Mouse (Mus musculus): ENCODE results near the gene Nfkbia. TPM values are rescaled to one million over a fixed set of nuclear protein-coding genes. Genes with fewer than 3 reads are reported as not detected.
A peak's percentile ranks its signal among the peaks of the same experiment; 100 is the strongest.

The Nfkbia gene
- polyA plus RNA-seq, 1 experiment from 2014 or later, result 131 TPM

DNA sequence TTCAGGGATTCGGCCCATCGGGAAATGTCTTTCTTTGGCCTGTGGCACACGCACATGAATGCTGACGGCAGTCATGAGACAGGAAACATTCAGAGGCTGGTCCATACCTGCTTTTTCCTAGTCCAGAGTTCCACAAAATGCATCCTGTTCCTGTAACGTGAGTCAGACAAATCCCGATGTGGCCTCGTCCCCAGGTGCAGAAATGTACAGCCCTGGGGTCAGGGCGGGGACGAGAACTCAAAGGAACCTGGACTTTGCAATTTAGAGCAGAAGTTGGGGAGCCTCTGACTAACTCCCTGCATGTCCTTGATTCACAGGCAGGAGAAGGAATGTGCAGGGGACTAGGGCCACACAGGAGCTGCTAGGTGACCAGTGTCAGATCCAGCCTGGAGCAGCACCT is 21.1 kb downstream of the Nfkbia start:
- H3K9me3 ChIP-seq, result no peaks in the 10 kb centered on the region

DNA sequence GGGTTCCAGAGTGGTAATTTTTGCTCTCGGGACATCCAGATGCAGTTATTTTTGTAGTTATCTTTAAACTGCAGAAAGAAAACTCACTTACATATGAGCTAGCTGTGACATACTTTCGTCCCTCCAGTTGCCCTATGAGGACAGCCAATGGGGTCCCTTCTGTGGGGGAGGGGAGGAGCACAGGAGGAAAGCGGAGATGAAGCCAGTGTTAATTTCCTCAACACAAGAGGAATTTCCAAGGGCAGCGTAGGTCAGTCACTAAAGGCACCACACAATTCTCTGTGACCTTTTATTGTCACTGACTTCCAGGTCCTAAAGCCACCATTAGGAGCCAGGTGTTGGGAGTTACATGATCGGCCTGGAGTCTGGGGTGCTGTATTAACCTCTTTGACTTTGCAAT is 22.0 kb downstream of the Nfkbia start:
- peaks cover 28% of the 10 kb centered on the region for H3K4me1 ChIP-seq
- no peak overlapping the region for H3K9ac ChIP-seq
- H3K4me3 ChIP-seq, result no peak overlapping the region
- no peak overlapping the region for H3K27ac ChIP-seq
- no peaks in the 10 kb centered on the region for H3K36me3 ChIP-seq
- 32% methylated on average over 5 of the region's 5 CpGs for WGBS
- no peaks in the 10 kb centered on the region for H3K27me3 ChIP-seq
- no peak for ATAC-seq (ENCODE audit: low FRiP score, low read depth)
- no peaks in the 10 kb centered on the region for H3K9me3 ChIP-seq
- no peak overlapping the region for H3K4me2 ChIP-seq (replicated peaks)

More for the DNA sequence above, 21.1 kb downstream of the Nfkbia start:
- Histone ChIP-seq H3K27ac (no peak overlapping the region), H3K4me1 (peaks cover 20% of the 10 kb centered on the region), H3K9ac (no peak overlapping the region), H3K4me2 (replicated peaks) (no peak overlapping the region), H3K36me3 (no peaks in the 10 kb centered on the region), H3K27me3 (no peaks in the 10 kb centered on the region), H3K4me3 (no peak overlapping the region)
- 77% methylated on average over 9 of the region's 9 CpGs for WGBS
- ATAC-seq (ENCODE audit: low FRiP score, low read depth), result no peak

DNA sequence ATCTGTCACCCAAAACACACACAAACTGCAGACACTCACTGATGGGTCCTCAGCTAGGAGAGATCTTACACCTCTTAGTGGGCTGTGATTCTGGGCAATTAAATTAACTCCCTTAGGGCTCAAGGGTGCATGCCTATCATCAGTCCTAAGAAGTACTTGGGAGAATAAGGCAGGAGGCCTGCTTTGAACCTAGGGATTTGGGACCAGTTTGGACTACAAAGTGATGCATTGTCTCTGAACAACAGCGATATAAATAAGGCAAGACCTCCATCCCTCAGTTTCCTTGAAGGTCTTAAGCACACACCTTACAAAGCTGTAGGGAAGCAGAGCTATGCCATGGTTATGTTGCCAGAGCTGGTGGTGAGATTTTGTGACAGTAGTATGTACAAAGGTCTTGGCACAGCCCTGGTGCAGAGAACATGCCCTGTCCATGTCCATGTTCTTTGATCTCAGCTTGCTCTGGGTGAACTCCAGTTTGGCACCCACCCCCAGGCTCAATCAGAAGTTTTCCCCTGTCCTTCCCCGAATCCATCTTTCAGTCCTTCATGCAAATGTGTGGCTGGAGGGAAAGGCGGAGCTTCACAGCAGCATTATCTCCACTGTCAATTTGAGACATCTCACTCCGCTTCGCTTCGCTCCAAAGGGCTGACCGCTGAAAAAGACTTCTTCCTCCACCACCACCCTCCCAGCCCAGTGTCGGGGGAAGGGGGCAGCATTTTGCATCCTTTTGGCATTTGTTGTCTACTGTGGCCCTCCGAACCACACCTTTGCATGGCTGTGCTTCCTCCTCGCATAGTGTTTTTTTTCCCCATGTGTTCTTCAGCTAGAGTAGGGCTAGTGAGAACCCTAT is 24.9 kb downstream of the Nfkbia start:
- Histone ChIP-seq H3K9ac (no peak overlapping the region), H3K4me1 (peaks cover 48% of the 10 kb centered on the region), H3K27ac (no peak overlapping the region), H3K36me3 (no peaks in the 10 kb centered on the region), H3K4me2 (replicated peaks) (no peak overlapping the region), H3K4me3 (no peak overlapping the region), H3K9me3 (no peaks in the 10 kb centered on the region), H3K27me3 (no peaks in the 10 kb centered on the region)
- WGBS, result 62% methylated on average over 10 of the region's 10 CpGs
- ATAC-seq (ENCODE audit: low FRiP score, low read depth), result no peak

DNA sequence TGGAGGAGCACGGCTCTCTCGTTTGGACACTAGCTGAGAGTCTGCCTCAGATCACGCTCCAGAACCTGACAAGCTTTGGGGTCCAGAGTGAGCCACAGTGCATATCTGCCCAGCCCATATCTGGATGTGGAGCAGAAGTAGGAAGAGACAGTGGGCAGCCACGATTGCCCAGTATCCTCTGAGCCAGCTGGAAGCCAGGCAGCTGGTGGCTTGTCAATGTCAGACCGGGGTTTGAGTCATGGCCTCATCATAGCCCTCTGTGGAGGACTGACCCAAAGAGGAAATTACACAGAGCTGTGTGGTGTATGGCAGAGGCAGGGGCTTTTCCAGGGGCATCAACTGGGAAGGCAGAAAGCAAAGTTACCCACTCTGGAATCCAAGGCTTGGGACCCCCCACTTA is 25.6 kb downstream of the Nfkbia start:
- no peak overlapping the region for H3K4me2 ChIP-seq (replicated peaks)
- H3K9me3 ChIP-seq, result no peaks in the 10 kb centered on the region
- H3K4me1 ChIP-seq, result peaks cover 56% of the 10 kb centered on the region
- H3K27ac ChIP-seq, result no peak overlapping the region
- no peaks in the 10 kb centered on the region for H3K36me3 ChIP-seq
- no peak overlapping the region for H3K4me3 ChIP-seq
- no peaks in the 10 kb centered on the region for H3K27me3 ChIP-seq
- H3K9ac ChIP-seq, result no peak overlapping the region
- WGBS, result 78% methylated on average over 5 of the region's 5 CpGs
- ATAC-seq (ENCODE audit: low FRiP score, low read depth), result no peak

DNA sequence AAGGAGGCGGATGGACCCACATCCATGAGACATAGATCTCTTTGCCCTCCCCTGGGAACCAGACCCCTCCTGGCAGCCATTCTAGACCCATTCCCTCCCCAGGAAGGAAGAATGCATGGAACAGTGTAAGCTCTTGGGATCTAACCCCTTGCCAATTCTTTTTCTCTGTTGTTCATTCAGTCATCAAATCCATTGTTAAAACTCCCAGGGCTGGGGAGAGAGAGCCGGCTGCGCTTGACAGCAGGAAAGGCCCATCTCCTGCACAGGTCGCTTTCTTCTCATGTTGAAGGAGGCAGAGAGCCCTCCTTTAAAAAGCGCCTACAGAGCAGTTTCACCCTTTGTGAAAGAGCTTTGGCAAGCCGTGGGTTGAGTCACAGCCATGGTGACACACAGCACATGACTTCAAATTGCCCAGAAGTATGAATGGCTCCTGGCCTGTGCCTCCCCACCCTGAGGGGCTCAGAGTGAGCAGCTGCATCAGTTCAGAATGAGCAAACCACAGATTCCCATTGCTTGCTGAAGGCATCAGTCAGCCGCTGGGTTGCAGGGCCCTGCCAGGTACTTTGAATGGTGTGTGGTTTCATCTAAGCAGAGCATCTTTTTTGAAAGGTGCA is 26.3 kb downstream of the Nfkbia start:
- Histone ChIP-seq H3K27ac (no peak overlapping the region), H3K4me2 (replicated peaks) (no peak overlapping the region), H3K36me3 (no peaks in the 10 kb centered on the region), H3K4me3 (no peak overlapping the region), H3K9ac (0 out of 2 replicates have a peak overlapping the region, but pooled peaks have one; percentile 35), H3K27me3 (no peaks in the 10 kb centered on the region), H3K4me1 (peaks cover 62% of the 10 kb centered on the region), H3K9me3 (no peaks in the 10 kb centered on the region)
- 76% methylated on average over 7 of the region's 7 CpGs for WGBS
- ATAC-seq (ENCODE audit: low FRiP score, low read depth), result no peak

DNA sequence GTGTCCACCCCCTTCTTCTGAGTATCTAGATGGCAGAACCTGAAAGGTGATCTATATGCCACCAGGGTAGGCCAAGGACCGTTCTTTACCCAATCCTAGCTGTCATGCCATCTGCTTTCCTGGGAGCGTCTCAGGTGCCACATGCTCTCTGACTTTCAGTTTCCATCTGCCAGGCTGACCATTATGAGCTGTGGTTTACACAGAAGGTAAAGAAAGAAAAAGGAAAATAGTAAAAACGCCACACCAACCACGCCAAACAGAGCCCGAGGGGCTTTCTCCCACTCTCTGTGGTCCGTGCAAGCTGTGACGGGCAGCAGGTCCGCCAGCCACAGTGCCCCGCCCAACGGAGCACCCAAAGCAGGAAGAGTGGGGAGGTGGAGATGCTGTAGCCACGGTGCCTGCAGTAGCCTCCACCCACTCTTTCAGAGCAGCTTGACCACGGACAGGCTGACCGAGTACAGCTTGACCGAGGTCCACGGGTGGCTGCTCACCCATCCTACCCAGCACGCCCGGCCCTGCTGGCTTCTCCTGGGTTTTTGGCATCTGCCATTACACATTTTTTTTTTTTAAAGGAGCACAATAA is 27.0 kb downstream of the Nfkbia start:
- ATAC-seq (ENCODE audit: low FRiP score, low read depth), result no peak
- 77% methylated on average over 17 of the region's 17 CpGs for WGBS

DNA sequence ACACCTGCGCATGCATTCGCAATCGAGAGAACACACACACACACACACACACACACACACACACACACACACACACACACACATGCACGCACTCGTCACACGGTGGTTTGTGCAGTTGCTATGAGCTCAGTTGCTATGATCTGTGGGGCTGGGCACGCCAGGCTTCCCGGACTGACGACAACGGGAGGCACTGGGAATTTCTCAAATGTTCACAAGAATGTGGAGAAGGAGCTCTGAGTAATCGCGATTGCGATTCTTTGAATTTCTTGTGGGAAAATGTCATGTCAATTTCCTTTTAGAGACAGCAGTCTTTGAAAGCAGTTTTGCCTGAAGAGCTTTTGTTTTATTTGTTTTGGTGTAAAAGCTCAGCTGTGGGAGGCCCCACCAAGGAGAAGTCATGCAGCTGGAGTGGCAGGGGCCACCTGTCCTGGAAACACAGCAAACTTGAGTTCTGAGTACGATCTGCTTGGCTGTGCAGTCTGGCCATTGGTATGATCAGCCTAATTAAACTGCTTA is 27.5 kb downstream of the Nfkbia start:
- ATAC-seq (ENCODE audit: low FRiP score, low read depth), result no peak
- H3K9ac ChIP-seq, result no peak overlapping the region
- H3K27me3 ChIP-seq, result no peaks in the 10 kb centered on the region
- 62% methylated on average over 14 of the region's 14 CpGs for WGBS
- no peaks in the 10 kb centered on the region for H3K36me3 ChIP-seq
- peaks cover 67% of the 10 kb centered on the region for H3K4me1 ChIP-seq
- H3K27ac ChIP-seq, result peak overlapping the region; percentile 84; the same call in 1 of the 2 replicates
- no peak overlapping the region for H3K4me3 ChIP-seq
- H3K4me2 ChIP-seq (replicated peaks), result no peak overlapping the region
- H3K9me3 ChIP-seq, result no peaks in the 10 kb centered on the region

More for the DNA sequence above, 27.0 kb downstream of the Nfkbia start:
- Histone ChIP-seq H3K4me1 (peaks cover 66% of the 10 kb centered on the region), H3K4me3 (no peak overlapping the region), H3K36me3 (no peaks in the 10 kb centered on the region), H3K27me3 (no peaks in the 10 kb centered on the region), H3K27ac (peak overlapping the region; percentile 84; the same call in 1 of the 2 replicates), H3K9ac (no peak overlapping the region), H3K9me3 (no peaks in the 10 kb centered on the region), H3K4me2 (replicated peaks) (no peak overlapping the region)

DNA sequence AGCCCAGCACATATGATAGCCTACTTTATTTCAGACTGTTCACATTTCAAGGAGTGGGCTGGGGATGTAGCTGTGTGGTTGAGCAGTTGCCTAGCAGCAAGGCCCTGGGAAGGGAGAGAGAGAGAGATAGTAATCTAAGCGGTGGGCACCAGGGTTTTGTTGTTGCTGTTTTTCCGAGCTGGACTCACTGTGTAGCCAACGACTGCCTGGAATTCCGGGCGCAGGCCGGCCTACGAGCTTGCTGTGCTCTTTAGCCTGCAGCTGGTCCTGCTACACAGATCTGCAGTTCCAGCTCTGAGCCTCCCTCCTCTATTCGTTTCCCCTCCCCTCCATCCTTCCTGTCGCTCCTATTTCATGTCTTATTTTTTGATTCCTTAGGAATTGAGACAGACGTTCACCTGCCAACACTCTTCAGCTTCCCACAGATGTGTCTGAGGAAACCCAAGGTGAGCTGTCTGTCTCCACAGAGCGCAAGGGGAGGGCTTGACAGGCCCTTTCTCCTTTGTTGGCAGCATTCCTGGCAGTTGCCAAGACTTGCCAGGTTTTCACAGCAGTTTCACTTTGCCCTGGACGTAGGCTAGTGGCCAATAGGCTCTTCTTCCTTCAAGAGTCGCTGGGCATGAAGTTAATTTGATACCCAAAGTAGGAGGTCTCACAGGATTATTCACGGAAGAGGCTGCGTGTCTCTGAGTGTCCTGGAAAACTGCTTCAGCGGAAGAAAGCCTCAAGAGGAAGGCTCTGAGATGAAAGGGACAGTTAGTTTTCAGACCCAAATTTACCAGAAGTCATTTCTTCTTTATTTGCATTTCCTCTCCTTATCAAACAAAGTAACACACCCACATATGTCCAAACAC is 28.2 kb downstream of the Nfkbia start:
- WGBS, result 27% methylated on average over 16 of the region's 16 CpGs
- H3K36me3 ChIP-seq, result no peaks in the 10 kb centered on the region
- no peaks in the 10 kb centered on the region for H3K9me3 ChIP-seq
- H3K4me3 ChIP-seq, result no peak overlapping the region
- H3K4me1 ChIP-seq, result peaks cover 71% of the 10 kb centered on the region
- H3K27ac ChIP-seq, result peak overlapping the region; percentile 84
- peak overlapping the region; percentile 27; the same call in 1 of the 2 replicates for H3K4me2 ChIP-seq (replicated peaks)
- H3K9ac ChIP-seq, result no peak overlapping the region
- no peaks in the 10 kb centered on the region for H3K27me3 ChIP-seq
- ATAC-seq (ENCODE audit: low FRiP score, low read depth), result peak; percentile 46

DNA sequence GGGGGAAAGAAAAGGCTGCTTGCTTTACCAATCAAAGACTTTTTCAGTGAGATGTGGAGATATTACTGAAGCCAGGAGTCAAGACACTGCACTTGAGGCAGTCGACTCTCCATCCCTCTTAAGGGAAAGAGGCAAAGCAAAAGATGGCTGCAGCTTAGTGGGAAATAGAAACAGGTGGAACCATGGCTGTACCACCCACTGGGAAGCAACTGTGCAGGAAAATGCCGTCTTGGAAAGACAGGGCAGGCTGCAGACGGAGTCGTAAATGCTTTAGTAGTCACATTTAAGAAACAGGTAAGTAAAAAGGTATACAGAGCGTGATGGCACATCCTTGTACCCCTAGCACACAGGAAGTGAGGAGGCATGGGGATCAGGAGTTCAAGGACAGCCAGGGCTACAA is 29.4 kb downstream of the Nfkbia start:
- Histone ChIP-seq H3K27me3 (no peaks in the 10 kb centered on the region), H3K4me1 (peaks cover 71% of the 10 kb centered on the region), H3K9me3 (no peaks in the 10 kb centered on the region), H3K9ac (no peak overlapping the region), H3K27ac (peak overlapping the region; percentile 78), H3K36me3 (no peaks in the 10 kb centered on the region), H3K4me2 (replicated peaks) (no peak overlapping the region), H3K4me3 (no peak overlapping the region)
- WGBS, result 41% methylated on average over 5 of the region's 5 CpGs
- no peak for ATAC-seq (ENCODE audit: low FRiP score, low read depth)

DNA sequence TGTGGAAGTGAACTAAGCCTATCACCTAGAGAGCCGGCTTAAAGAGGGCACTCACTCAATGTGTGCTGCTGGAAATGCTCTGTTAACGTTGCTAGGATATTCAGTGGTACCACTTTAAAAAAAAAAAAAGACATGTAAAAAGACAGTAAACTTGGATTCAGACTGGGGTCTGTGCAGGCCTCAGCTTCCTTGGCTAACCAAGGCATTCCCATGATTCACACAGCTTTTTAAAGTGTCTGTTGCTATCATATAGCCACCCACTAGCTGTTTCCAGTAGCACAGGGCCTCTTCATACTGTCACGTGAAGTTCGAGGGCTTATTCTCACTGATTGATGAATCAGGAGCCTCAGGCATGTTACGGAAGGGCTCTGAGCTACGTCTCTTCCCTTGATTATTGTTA is 30.0 kb downstream of the Nfkbia start:
- peak overlapping the region; percentile 78 for H3K27ac ChIP-seq
- 64% methylated on average over 6 of the region's 6 CpGs for WGBS

DNA sequence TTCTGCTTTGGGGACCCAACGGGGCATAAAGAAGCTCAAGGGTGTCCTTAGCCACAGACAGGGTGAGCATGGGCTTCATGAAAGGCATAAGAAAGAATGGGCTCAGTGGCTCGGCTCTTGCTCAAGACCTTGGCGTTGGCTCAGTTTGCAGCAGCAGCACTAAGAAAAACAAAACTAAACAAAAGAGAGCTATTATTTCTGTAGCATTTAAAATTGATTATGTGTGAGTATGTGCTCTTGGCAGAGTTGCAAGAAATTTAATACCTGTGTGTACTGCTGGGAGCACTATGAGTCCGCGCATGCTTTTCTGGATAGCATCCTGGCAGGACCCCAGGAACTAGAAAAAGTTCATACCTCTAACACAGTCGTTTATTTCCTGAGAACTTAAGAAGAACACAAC is 30.7 kb downstream of the Nfkbia start:
- WGBS, result 30% methylated on average over 6 of the region's 6 CpGs
- ATAC-seq (ENCODE audit: low FRiP score, low read depth), result peak; percentile 79
- H3K27me3 ChIP-seq, result no peaks in the 10 kb centered on the region
- H3K4me2 ChIP-seq (replicated peaks), result peak overlapping the region; percentile 34; the same call in 1 of the 2 replicates
- peak overlapping the region; percentile 90 for H3K27ac ChIP-seq
- H3K4me1 ChIP-seq, result peaks cover 70% of the 10 kb centered on the region
- H3K4me3 ChIP-seq, result no peak overlapping the region
- H3K36me3 ChIP-seq, result no peaks in the 10 kb centered on the region
- H3K9ac ChIP-seq, result no peak overlapping the region
- H3K9me3 ChIP-seq, result no peaks in the 10 kb centered on the region

More for the DNA sequence above, 30.0 kb downstream of the Nfkbia start:
- peaks cover 71% of the 10 kb centered on the region for H3K4me1 ChIP-seq
- no peaks in the 10 kb centered on the region for H3K27me3 ChIP-seq
- H3K9ac ChIP-seq, result no peak overlapping the region
- no peak for ATAC-seq (ENCODE audit: low FRiP score, low read depth)
- H3K36me3 ChIP-seq, result no peaks in the 10 kb centered on the region
- H3K4me3 ChIP-seq, result no peak overlapping the region
- H3K9me3 ChIP-seq, result no peaks in the 10 kb centered on the region
- H3K4me2 ChIP-seq (replicated peaks), result no peak overlapping the region
